Mouse (Mus musculus): ENCODE results near the gene Dnlz. TPM values are rescaled to one million over a fixed set of nuclear protein-coding genes. Genes with fewer than 3 reads are reported as not detected.

Gene Dnlz
- total RNA-seq (2014; rRNA removed; ENCODE audit: low replicate concordance) (20.2 and 23.0 TPM in 2 replicates), polyA plus RNA-seq (2015; fragmentation: Nextera tagmentation; extraction: Ambion mirVana) (17.0 and 18.6 TPM in 2 replicates)

- peak within 1 kb of the TSS; percentile 76 for H3K4me3 ChIP-seq (ENCODE audit: low read depth, low read length)
- no peaks in the 10 kb centered on the region for H3K27me3 ChIP-seq (ENCODE audit: control insufficient read depth, insufficient read depth, low read length)
- peak within 1 kb of the TSS; percentile 100 for H3K4me2 ChIP-seq (ENCODE audit: low read depth, low read length)
- peaks cover 21% of the 10 kb centered on the region for H3K4me1 ChIP-seq (ENCODE audit: control insufficient read depth, insufficient read depth)
- peak; percentile 78 for ATAC-seq (ENCODE audit: insufficient read depth, low read depth)
- H3K36me3 ChIP-seq (replicated peaks; ENCODE audit: control insufficient read depth, insufficient read depth, low read length): peaks cover 33% of the 10 kb centered on the region
- peak within 1 kb of the TSS; percentile 88 for H3K9ac ChIP-seq (replicated peaks; ENCODE audit: low read depth, low read length)
- TF ChIP-seq EP300 (IDR thresholded peaks at IDR 0.05; ENCODE audit: low read depth): peak; percentile 60; the same call in 1 of the 2 replicates
- TF ChIP-seq CTCF (IDR thresholded peaks at IDR 0.05; ENCODE audit: low read depth): peak; percentile 73
- no peaks in the 10 kb centered on the region for H3K9me3 ChIP-seq (replicated peaks; ENCODE audit: control insufficient read depth, low read length)
- H3K27ac ChIP-seq (ENCODE audit: low read depth): peak within 1 kb of the TSS; percentile 74
- WGBS: 2% methylated on average over 62 of the region's 62 CpGs
- DNase-seq (ENCODE audit: low spot score): peak; percentile 95
Measured at GRCm38 (mm10) chr2:26351358-26352290, at the start of gene Dnlz. Gene Dnlz, minus strand, starts transcription at chr2:26352110.

- no peak for ATAC-seq (ENCODE audit: insufficient read depth, low read depth)
- no peaks in the 10 kb centered on the region for H3K27me3 ChIP-seq (ENCODE audit: control insufficient read depth, insufficient read depth, low read length)
Measured at GRCm38 (mm10) chr2:26401023-26401422, 49.1 kb upstream of the Dnlz start.

GRCm38 (mm10) chr2:26400296-26400695 lies 48.4 kb upstream of the Dnlz start:
- DNase-seq (ENCODE audit: low spot score): no peak
- Histone ChIP-seq H3K4me1 (ENCODE audit: control insufficient read depth, insufficient read depth) (no peaks in the 10 kb centered on the region), H3K27ac (ENCODE audit: low read depth) (no peak overlapping the region), H3K4me2 (ENCODE audit: low read depth, low read length) (no peak overlapping the region), H3K9ac (replicated peaks; ENCODE audit: low read depth, low read length) (no peak overlapping the region), H3K4me3 (ENCODE audit: low read depth, low read length) (no peak overlapping the region), H3K9me3 (replicated peaks; ENCODE audit: control insufficient read depth, low read length) (no peaks in the 10 kb centered on the region), H3K27me3 (ENCODE audit: control insufficient read depth, insufficient read depth, low read length) (no peaks in the 10 kb centered on the region), H3K36me3 (replicated peaks; ENCODE audit: control insufficient read depth, insufficient read depth, low read length) (peaks cover 67% of the 10 kb centered on the region)
- no peak for ATAC-seq (ENCODE audit: insufficient read depth, low read depth)
- TF ChIP-seq CTCF (IDR thresholded peaks at IDR 0.05; ENCODE audit: low read depth) (no peak), EP300 (IDR thresholded peaks at IDR 0.05; ENCODE audit: low read depth) (no peak)
- WGBS: 86% methylated on average over 5 of the region's 5 CpGs

More at GRCm38 (mm10) chr2:26401023-26401422, 49.1 kb upstream of the Dnlz start:
- no peak overlapping the region for H3K9ac ChIP-seq (replicated peaks; ENCODE audit: low read depth, low read length)
- WGBS: 92% methylated on average over 4 of the region's 4 CpGs
- H3K4me1 ChIP-seq (ENCODE audit: control insufficient read depth, insufficient read depth): no peaks in the 10 kb centered on the region
- no peak for TF ChIP-seq EP300 (IDR thresholded peaks at IDR 0.05; ENCODE audit: low read depth)
- TF ChIP-seq CTCF (IDR thresholded peaks at IDR 0.05; ENCODE audit: low read depth): no peak
- no peak overlapping the region for H3K27ac ChIP-seq (ENCODE audit: low read depth)
- H3K9me3 ChIP-seq (replicated peaks; ENCODE audit: control insufficient read depth, low read length): no peaks in the 10 kb centered on the region
- no peak for DNase-seq (ENCODE audit: low spot score)
- H3K36me3 ChIP-seq (replicated peaks; ENCODE audit: control insufficient read depth, insufficient read depth, low read length): peaks cover 60% of the 10 kb centered on the region
- H3K4me3 ChIP-seq (ENCODE audit: low read depth, low read length): no peak overlapping the region
- H3K4me2 ChIP-seq (ENCODE audit: low read depth, low read length): no peak overlapping the region

GRCm38 (mm10) chr2:26399647-26400046 lies 47.7 kb upstream of the Dnlz start:
- Histone ChIP-seq H3K27me3 (ENCODE audit: control insufficient read depth, insufficient read depth, low read length) (no peaks in the 10 kb centered on the region), H3K4me2 (ENCODE audit: low read depth, low read length) (no peak overlapping the region), H3K27ac (ENCODE audit: low read depth) (no peak overlapping the region), H3K4me1 (ENCODE audit: control insufficient read depth, insufficient read depth) (no peaks in the 10 kb centered on the region), H3K9ac (replicated peaks; ENCODE audit: low read depth, low read length) (no peak overlapping the region), H3K9me3 (replicated peaks; ENCODE audit: control insufficient read depth, low read length) (no peaks in the 10 kb centered on the region), H3K36me3 (replicated peaks; ENCODE audit: control insufficient read depth, insufficient read depth, low read length) (peaks cover 74% of the 10 kb centered on the region), H3K4me3 (ENCODE audit: low read depth, low read length) (no peak overlapping the region)
- peak; percentile 25 for ATAC-seq (ENCODE audit: insufficient read depth, low read depth)
- DNase-seq (ENCODE audit: low spot score): no peak
- no peak for TF ChIP-seq EP300 (IDR thresholded peaks at IDR 0.05; ENCODE audit: low read depth)
- TF ChIP-seq CTCF (IDR thresholded peaks at IDR 0.05; ENCODE audit: low read depth): no peak
- WGBS: 47% methylated on average over 5 of the region's 5 CpGs

- ATAC-seq (ENCODE audit: insufficient read depth, low read depth) (no peak), DNase-seq (ENCODE audit: low spot score) (no peak)
- H3K9ac ChIP-seq (replicated peaks; ENCODE audit: low read depth, low read length): no peak overlapping the region
- no peak overlapping the region for H3K4me2 ChIP-seq (ENCODE audit: low read depth, low read length)
- no peaks in the 10 kb centered on the region for H3K4me1 ChIP-seq (ENCODE audit: control insufficient read depth, insufficient read depth)
- WGBS: 75% methylated on average over 8 of the region's 8 CpGs
- H3K36me3 ChIP-seq (replicated peaks; ENCODE audit: control insufficient read depth, insufficient read depth, low read length): peaks cover 80% of the 10 kb centered on the region
- TF ChIP-seq EP300 (IDR thresholded peaks at IDR 0.05; ENCODE audit: low read depth) (no peak), CTCF (IDR thresholded peaks at IDR 0.05; ENCODE audit: low read depth) (no peak)
- no peak overlapping the region for H3K4me3 ChIP-seq (ENCODE audit: low read depth, low read length)
- no peak overlapping the region for H3K27ac ChIP-seq (ENCODE audit: low read depth)
- H3K27me3 ChIP-seq (ENCODE audit: control insufficient read depth, insufficient read depth, low read length): no peaks in the 10 kb centered on the region
- H3K9me3 ChIP-seq (replicated peaks; ENCODE audit: control insufficient read depth, low read length): no peaks in the 10 kb centered on the region
Measured at GRCm38 (mm10) chr2:26398978-26399377, 47.1 kb upstream of the Dnlz start.

All from heart, postnatal 0 days (tissue).